Mouse (Mus musculus): Measurements from ENCODE around the gene Hnf4a.

- TF ChIP-seq POLR2A (IDR thresholded peaks at IDR 0.05; ENCODE audit: extremely low read depth, insufficient read depth, low read length) (no peak), CTCF (IDR thresholded peaks at IDR 0.05; ENCODE audit: extremely low read depth, insufficient read depth, low read length) (no peak)
Measured at GRCm38 (mm10) chr2:163606161-163606560, 99.6 kb downstream of the Hnf4a start.

Data from cortical plate, adult 2 months (tissue).